Mouse (Mus musculus) olfactory bulb, adult 2 months (tissue): ENCODE results near the gene Olfr1437. TPM values are rescaled to one million over a fixed set of nuclear protein-coding genes. Genes with fewer than 3 reads are reported as not detected.
"Not testable (repeated sequence)": the region's sequence is repeated elsewhere in the genome, so short reads cannot be mapped to it uniquely, and the experiment has no call there.

ENCODE experiments used
- H3K27ac ChIP-seq: fragments of 200-500 bp; 2 replicates; pipeline ENCODE4 v1.5.1; 2012; ENCODE audit warnings: low read depth, low read length; ENCODE audit not compliant: insufficient read depth
- H3K4me1 ChIP-seq: fragments of 200-500 bp; 2 replicates; pipeline ENCODE4 v1.6.1; 2012; ENCODE audit warnings: low read length; ENCODE audit not compliant: control insufficient read depth, insufficient read depth
- H3K4me3 ChIP-seq: fragments of 200-500 bp; 2 replicates; pipeline ENCODE4 v1.5.1; 2012; ENCODE audit warnings: mild to moderate bottlenecking, low read depth, low read length, moderate library complexity; ENCODE audit not compliant: insufficient read depth
- CTCF ChIP-seq: fragments of 200-500 bp; IDR thresholded peaks from 2 replicates; pipeline ENCODE4 v1.5.1; 2012; ENCODE audit warnings: low read depth, mild to moderate bottlenecking, low read length, moderate library complexity; ENCODE audit not compliant: insufficient read depth
- POLR2A ChIP-seq: fragments of 200-500 bp; IDR thresholded peaks from 2 replicates; pipeline ENCODE4 v1.6.1; 2012; ENCODE audit warnings: mild to moderate bottlenecking, low read depth, low read length, moderate library complexity; ENCODE audit not compliant: insufficient read depth
- WGBS: fragments of 180-500 bp; shearing (Covaris S2); methylation state at CpG from one replicate; pipeline ENCODE4 v1.1.7; 2018; 5-methylcytosine and 5-hydroxymethylcytosine counted together
- polyA plus RNA-seq: library from polyadenylated mRNA; stranded (reverse); fragments of >200 nt; gene quantifications from 2 replicates; pipeline ENCODE4 v1.2.4, GENCODE M21; 2012; ENCODE audit warnings: low replicate concordance; ENCODE audit not compliant: missing spikeins, insufficient read depth, insufficient read length

The Olfr1437 gene
- polyA plus RNA-seq = not detected in 2 replicates

- Histone ChIP-seq H3K4me3 (no peak within 1 kb of the TSS), H3K4me1 (no peaks in the 10 kb centered on the region), H3K27ac (no peak within 1 kb of the TSS)
- no peak for TF ChIP-seq CTCF
- TF ChIP-seq POLR2A = no peak
- WGBS = 79% methylated on average over 2 of the region's 2 CpGs
Observed at GRCm38 (mm10) chr19:12325001-12325400, at the start of gene Olfr1437. Gene Olfr1437 (minus strand): TSS chr19:12325101.

- TF ChIP-seq POLR2A (no peak), CTCF (no peak)
- Histone ChIP-seq H3K4me1 (no peaks in the 10 kb centered on the region), H3K27ac (no peak overlapping the region), H3K4me3 (no peak overlapping the region)
- 57% methylated on average over 2 of the region's 2 CpGs for WGBS
Observed at GRCm38 (mm10) chr19:12374465-12375025, 49.6 kb upstream of the Olfr1437 start.

GRCm38 (mm10) chr19:12373004-12373403 lies 48.1 kb upstream of the Olfr1437 start:
- WGBS = 81% methylated on average over 3 of the region's 3 CpGs
- H3K4me3 ChIP-seq = no peak overlapping the region
- no peak for TF ChIP-seq CTCF
- no peak for TF ChIP-seq POLR2A
- H3K4me1 ChIP-seq = no peaks in the 10 kb centered on the region
- no peak overlapping the region for H3K27ac ChIP-seq

GRCm38 (mm10) chr19:12335810-12336209 lies 10.9 kb upstream of the Olfr1437 start, which contains the start of gene Olfr1438-ps1:
Gene Olfr1438-ps1 (minus strand): TSS chr19:12335910.
- no peak within 1 kb of the TSS for H3K4me3 ChIP-seq
- H3K4me1 ChIP-seq = no peaks in the 10 kb centered on the region
- 82% methylated on average over 3 of the region's 3 CpGs for WGBS
- H3K27ac ChIP-seq = no peak within 1 kb of the TSS
- TF ChIP-seq CTCF = no peak
- TF ChIP-seq POLR2A = no peak

GRCm38 (mm10) chr19:12299030-12299429 lies 25.9 kb downstream of the Olfr1437 start, which contains the start of gene Olfr1436:
Gene Olfr1436 (minus strand): TSS chr19:12299130.
- H3K27ac ChIP-seq, H3K4me1 ChIP-seq, H3K4me3 ChIP-seq: not testable (repeated sequence)
- WGBS = 83% methylated on average over 1 of the region's 1 CpGs

GRCm38 (mm10) chr19:12292979-12293378 lies 31.9 kb downstream of the Olfr1437 start:
- TF ChIP-seq POLR2A (no peak), CTCF (no peak)
- no peak overlapping the region for H3K27ac ChIP-seq

GRCm38 (mm10) chr19:12279554-12279953 lies 45.3 kb downstream of the Olfr1437 start, which contains the start of gene Olfr1434:
Gene Olfr1434 (plus strand): TSS chr19:12279854.
- no peak for TF ChIP-seq POLR2A
- no peak for TF ChIP-seq CTCF
- no peak within 1 kb of the TSS for H3K4me3 ChIP-seq
- H3K27ac ChIP-seq = no peak within 1 kb of the TSS
- WGBS = 53% methylated on average over 2 of the region's 2 CpGs
- no peaks in the 10 kb centered on the region for H3K4me1 ChIP-seq

More at GRCm38 (mm10) chr19:12292979-12293378, 31.9 kb downstream of the Olfr1437 start:
- Histone ChIP-seq H3K4me3 (no peak overlapping the region), H3K4me1 (no peaks in the 10 kb centered on the region)

Other genes with a start within 250 kb of the Olfr1437 start
- not detected in 2 replicates for gene Olfr1425, start 247.4 kb downstream of the Olfr1437 start, polyA plus RNA-seq
- not detected in 2 replicates for gene Olfr1426, start 233.1 kb downstream of the Olfr1437 start, polyA plus RNA-seq
- not detected in 2 replicates for gene Olfr1427, start 221.8 kb downstream of the Olfr1437 start, polyA plus RNA-seq
- gene Olfr1428, start 209.2 kb downstream of the Olfr1437 start, polyA plus RNA-seq = not detected in 2 replicates
- not detected in 2 replicates for gene Olfr76, start 201.9 kb downstream of the Olfr1437 start, polyA plus RNA-seq
- gene Olfr1555-ps1, start 155.0 kb downstream of the Olfr1437 start, polyA plus RNA-seq = not detected in 2 replicates
- not detected in 2 replicates for gene Olfr1431, start 124.5 kb downstream of the Olfr1437 start, polyA plus RNA-seq
- gene Olfr1432, start 92.5 kb downstream of the Olfr1437 start, polyA plus RNA-seq = not detected in 2 replicates
- not detected in 2 replicates for gene Olfr262, start 83.4 kb downstream of the Olfr1437 start, polyA plus RNA-seq
- gene Olfr235, start 64.1 kb downstream of the Olfr1437 start, polyA plus RNA-seq = not detected in 2 replicates
- not detected in 2 replicates for gene Olfr1434, start 45.2 kb downstream of the Olfr1437 start, polyA plus RNA-seq
- gene Olfr1436, start 26.0 kb downstream of the Olfr1437 start, polyA plus RNA-seq = not detected in 2 replicates
- not detected in 2 replicates for gene Olfr1438-ps1, start 10.8 kb upstream of the Olfr1437 start, polyA plus RNA-seq
- not detected in 2 replicates for gene Olfr1440, start 62.2 kb upstream of the Olfr1437 start, polyA plus RNA-seq
- gene Olfr1441, start 92.3 kb upstream of the Olfr1437 start, polyA plus RNA-seq = not detected in 2 replicates
- gene Pfpl, start 102.8 kb upstream of the Olfr1437 start, polyA plus RNA-seq = not detected in 2 replicates
- not detected in 2 replicates for gene Mpeg1, start 135.7 kb upstream of the Olfr1437 start, polyA plus RNA-seq
- gene Dtx4, start 176.4 kb upstream of the Olfr1437 start, polyA plus RNA-seq = not detected in 2 replicates
- not detected in 2 replicates for gene Fam111a, start 220.6 kb upstream of the Olfr1437 start, polyA plus RNA-seq